Mouse (Mus musculus): ENCODE measurements at regions not wholly inside any gene's neighbourhood (a gene's known extent, or its start where the extent isn't known, plus 50 kb on each side); places are given as distances from the start of the nearest gene placed in this dataset.

- peaks cover 7% of the 10 kb centered on the region; the same call in 1 of the 2 replicates for H3K4me1 ChIP-seq (ENCODE audit: control insufficient read depth, insufficient read depth, low read length)
- no peak overlapping the region for H3K9ac ChIP-seq (replicated peaks; ENCODE audit: low read depth, low read length)
- no peak overlapping the region for H3K4me3 ChIP-seq (ENCODE audit: low read depth, low read length)
- no peak overlapping the region for H3K27ac ChIP-seq (ENCODE audit: low read depth, low read length)
- no peaks in the 10 kb centered on the region for H3K36me3 ChIP-seq (ENCODE audit: control insufficient read depth, insufficient read depth, low read length)
- WGBS, result 39% methylated on average over 2 of the region's 2 CpGs
- no peaks in the 10 kb centered on the region for H3K27me3 ChIP-seq (ENCODE audit: control insufficient read depth, insufficient read depth, low read length)
- no peak overlapping the region for H3K4me2 ChIP-seq (ENCODE audit: low read depth, low read length)
- ATAC-seq (ENCODE audit: low read depth), result no peak
- no peaks in the 10 kb centered on the region for H3K9me3 ChIP-seq (ENCODE audit: control insufficient read depth, low read length)
Observed at GRCm38 (mm10) chr12:39734176-39734575, 303.6 kb downstream of the Arl4a start.

- Histone ChIP-seq H3K4me2 (ENCODE audit: low read depth, low read length) (no peak overlapping the region), H3K27ac (ENCODE audit: low read depth, low read length) (no peak overlapping the region), H3K4me3 (ENCODE audit: low read depth, low read length) (no peak overlapping the region), H3K36me3 (ENCODE audit: control insufficient read depth, insufficient read depth, low read length) (no peaks in the 10 kb centered on the region), H3K27me3 (ENCODE audit: control insufficient read depth, insufficient read depth, low read length) (no peaks in the 10 kb centered on the region), H3K9ac (replicated peaks; ENCODE audit: low read depth, low read length) (no peak overlapping the region), H3K9me3 (ENCODE audit: control insufficient read depth, low read length) (no peaks in the 10 kb centered on the region), H3K4me1 (ENCODE audit: control insufficient read depth, insufficient read depth, low read length) (peaks cover under 1% of the 10 kb centered on the region; the same call in 1 of the 2 replicates)
- WGBS, result 60% methylated on average over 3 of the region's 3 CpGs
- no peak for ATAC-seq (ENCODE audit: low read depth)
Observed at GRCm38 (mm10) chr12:39731177-39731576, 306.6 kb downstream of the Arl4a start.

- Histone ChIP-seq H3K4me2 (ENCODE audit: low read depth, low read length) (no peak overlapping the region), H3K27me3 (ENCODE audit: control insufficient read depth, insufficient read depth, low read length) (no peaks in the 10 kb centered on the region), H3K9ac (replicated peaks; ENCODE audit: low read depth, low read length) (no peak overlapping the region), H3K4me1 (ENCODE audit: control insufficient read depth, insufficient read depth, low read length) (no peaks in the 10 kb centered on the region), H3K36me3 (ENCODE audit: control insufficient read depth, insufficient read depth, low read length) (no peaks in the 10 kb centered on the region), H3K27ac (ENCODE audit: low read depth, low read length) (no peak overlapping the region), H3K9me3 (ENCODE audit: control insufficient read depth, low read length) (no peaks in the 10 kb centered on the region), H3K4me3 (ENCODE audit: low read depth, low read length) (no peak overlapping the region)
- no peak for ATAC-seq (ENCODE audit: low read depth)
- WGBS, result 84% methylated on average over 2 of the region's 2 CpGs
Observed at GRCm38 (mm10) chr12:39729255-39729654, 308.6 kb downstream of the Arl4a start.

- Histone ChIP-seq H3K9ac (replicated peaks; ENCODE audit: low read depth, low read length) (no peak overlapping the region), H3K4me3 (ENCODE audit: low read depth, low read length) (no peak overlapping the region), H3K27ac (ENCODE audit: low read depth, low read length) (no peak overlapping the region), H3K4me1 (ENCODE audit: control insufficient read depth, insufficient read depth, low read length) (no peaks in the 10 kb centered on the region), H3K9me3 (ENCODE audit: control insufficient read depth, low read length) (no peaks in the 10 kb centered on the region), H3K27me3 (ENCODE audit: control insufficient read depth, insufficient read depth, low read length) (no peaks in the 10 kb centered on the region), H3K36me3 (ENCODE audit: control insufficient read depth, insufficient read depth, low read length) (no peaks in the 10 kb centered on the region), H3K4me2 (ENCODE audit: low read depth, low read length) (no peak overlapping the region)
- 96% methylated on average over 2 of the region's 2 CpGs for WGBS
- no peak for ATAC-seq (ENCODE audit: low read depth)
Observed at GRCm38 (mm10) chr12:39724172-39724571, 313.7 kb downstream of the Arl4a start.

GRCm38 (mm10) chr12:39715120-39715519 is 322.7 kb downstream of the Arl4a start:
- Histone ChIP-seq H3K27me3 (ENCODE audit: control insufficient read depth, insufficient read depth, low read length) (no peaks in the 10 kb centered on the region), H3K4me2 (ENCODE audit: low read depth, low read length) (no peak overlapping the region), H3K36me3 (ENCODE audit: control insufficient read depth, insufficient read depth, low read length) (no peaks in the 10 kb centered on the region), H3K9ac (replicated peaks; ENCODE audit: low read depth, low read length) (no peak overlapping the region), H3K4me1 (ENCODE audit: control insufficient read depth, insufficient read depth, low read length) (0 out of 2 replicates have a peak, but pooled peaks cover 3% of the 10 kb centered on the region), H3K9me3 (ENCODE audit: control insufficient read depth, low read length) (no peaks in the 10 kb centered on the region), H3K27ac (ENCODE audit: low read depth, low read length) (no peak overlapping the region), H3K4me3 (ENCODE audit: low read depth, low read length) (no peak overlapping the region)
- WGBS, result 30% methylated on average over 4 of the region's 4 CpGs
- no peak for ATAC-seq (ENCODE audit: low read depth)

GRCm38 (mm10) chr12:39714169-39714794 is 323.5 kb downstream of the Arl4a start:
- 72% methylated on average over 2 of the region's 2 CpGs for WGBS
- ATAC-seq (ENCODE audit: low read depth), result no peak
- no peak overlapping the region for H3K4me3 ChIP-seq (ENCODE audit: low read depth, low read length)
- no peak overlapping the region for H3K9ac ChIP-seq (replicated peaks; ENCODE audit: low read depth, low read length)
- H3K27me3 ChIP-seq (ENCODE audit: control insufficient read depth, insufficient read depth, low read length), result no peaks in the 10 kb centered on the region
- no peak overlapping the region for H3K27ac ChIP-seq (ENCODE audit: low read depth, low read length)
- no peaks in the 10 kb centered on the region for H3K9me3 ChIP-seq (ENCODE audit: control insufficient read depth, low read length)
- no peak overlapping the region for H3K4me2 ChIP-seq (ENCODE audit: low read depth, low read length)
- H3K4me1 ChIP-seq (ENCODE audit: control insufficient read depth, insufficient read depth, low read length), result 0 out of 2 replicates have a peak, but pooled peaks cover 3% of the 10 kb centered on the region
- H3K36me3 ChIP-seq (ENCODE audit: control insufficient read depth, insufficient read depth, low read length), result no peaks in the 10 kb centered on the region

GRCm38 (mm10) chr12:39711807-39712206 is 326.0 kb downstream of the Arl4a start:
- Histone ChIP-seq H3K9me3 (ENCODE audit: control insufficient read depth, low read length) (no peaks in the 10 kb centered on the region), H3K4me2 (ENCODE audit: low read depth, low read length) (no peak overlapping the region)
- 87% methylated on average over 1 of the region's 1 CpGs for WGBS

GRCm38 (mm10) chr12:39709850-39710249 is 328.0 kb downstream of the Arl4a start:
- Histone ChIP-seq H3K4me1 (ENCODE audit: control insufficient read depth, insufficient read depth, low read length) (no peaks in the 10 kb centered on the region), H3K27me3 (ENCODE audit: control insufficient read depth, insufficient read depth, low read length) (no peaks in the 10 kb centered on the region), H3K4me2 (ENCODE audit: low read depth, low read length) (no peak overlapping the region), H3K36me3 (ENCODE audit: control insufficient read depth, insufficient read depth, low read length) (no peaks in the 10 kb centered on the region), H3K27ac (ENCODE audit: low read depth, low read length) (no peak overlapping the region), H3K9ac (replicated peaks; ENCODE audit: low read depth, low read length) (no peak overlapping the region), H3K4me3 (ENCODE audit: low read depth, low read length) (no peak overlapping the region), H3K9me3 (ENCODE audit: control insufficient read depth, low read length) (no peaks in the 10 kb centered on the region)
- WGBS, result 80% methylated on average over 5 of the region's 5 CpGs
- ATAC-seq (ENCODE audit: low read depth), result no peak

More at GRCm38 (mm10) chr12:39711807-39712206, 326.0 kb downstream of the Arl4a start:
- Histone ChIP-seq H3K4me1 (ENCODE audit: control insufficient read depth, insufficient read depth, low read length) (0 out of 2 replicates have a peak, but pooled peaks cover 3% of the 10 kb centered on the region), H3K4me3 (ENCODE audit: low read depth, low read length) (no peak overlapping the region), H3K36me3 (ENCODE audit: control insufficient read depth, insufficient read depth, low read length) (no peaks in the 10 kb centered on the region), H3K9ac (replicated peaks; ENCODE audit: low read depth, low read length) (no peak overlapping the region), H3K27me3 (ENCODE audit: control insufficient read depth, insufficient read depth, low read length) (no peaks in the 10 kb centered on the region), H3K27ac (ENCODE audit: low read depth, low read length) (no peak overlapping the region)
- ATAC-seq (ENCODE audit: low read depth), result no peak

- H3K4me3 ChIP-seq (ENCODE audit: low read depth, low read length), result no peak overlapping the region
- H3K36me3 ChIP-seq (ENCODE audit: control insufficient read depth, insufficient read depth, low read length), result no peaks in the 10 kb centered on the region
- no peaks in the 10 kb centered on the region for H3K27me3 ChIP-seq (ENCODE audit: control insufficient read depth, insufficient read depth, low read length)
- 65% methylated on average over 3 of the region's 3 CpGs for WGBS
- ATAC-seq (ENCODE audit: low read depth), result no peak
- no peak overlapping the region for H3K9ac ChIP-seq (replicated peaks; ENCODE audit: low read depth, low read length)
- no peak overlapping the region for H3K4me2 ChIP-seq (ENCODE audit: low read depth, low read length)
- H3K9me3 ChIP-seq (ENCODE audit: control insufficient read depth, low read length), result no peaks in the 10 kb centered on the region
- no peak overlapping the region for H3K27ac ChIP-seq (ENCODE audit: low read depth, low read length)
- no peaks in the 10 kb centered on the region for H3K4me1 ChIP-seq (ENCODE audit: control insufficient read depth, insufficient read depth, low read length)
Observed at GRCm38 (mm10) chr12:39697182-39697581, 340.6 kb downstream of the Arl4a start.

Data from neural tube, embryonic 14.5 days (tissue).